Mouse (Mus musculus): Measurements from ENCODE around the gene Ppp2r3c.
"Not testable (repeated sequence)": the region's sequence is repeated elsewhere in the genome, so short reads cannot be mapped to it uniquely, and the experiment has no call there.

Ppp2r3c gene

GRCm38 (mm10) chr12:55263385-55263784 lies 39.4 kb downstream of the Ppp2r3c start:
- DNase-seq: not testable (repeated sequence)

GRCm38 (mm10) chr12:55261950-55262349 lies 40.8 kb downstream of the Ppp2r3c start:
- not testable (repeated sequence) for DNase-seq

GRCm38 (mm10) chr12:55242243-55242642 lies 60.6 kb downstream of the Ppp2r3c start:
- DNase-seq: not testable (repeated sequence)

- DNase-seq: peak; percentile 6
These were observed 72.3 kb downstream of the Ppp2r3c start for GRCm38 (mm10) chr12:55230520-55230861.

- DNase-seq: not testable (repeated sequence)
These were observed 72.9 kb downstream of the Ppp2r3c start, which contains the start of gene Srp54c for GRCm38 (mm10) chr12:55229626-55230519. Srp54c (plus strand) TSS chr12:55230168.

All from cerebellum, adult 9-10 months (tissue).